Mouse (Mus musculus) testis, postnatal 10 days (tissue): ENCODE data around the gene Myh3.

ENCODE experiments used
- DNase-seq: peaks from one replicate; pipeline ENCODE4 v3.0.0; 2021; ENCODE audit warnings: low spot score

Myh3 gene

DNA sequence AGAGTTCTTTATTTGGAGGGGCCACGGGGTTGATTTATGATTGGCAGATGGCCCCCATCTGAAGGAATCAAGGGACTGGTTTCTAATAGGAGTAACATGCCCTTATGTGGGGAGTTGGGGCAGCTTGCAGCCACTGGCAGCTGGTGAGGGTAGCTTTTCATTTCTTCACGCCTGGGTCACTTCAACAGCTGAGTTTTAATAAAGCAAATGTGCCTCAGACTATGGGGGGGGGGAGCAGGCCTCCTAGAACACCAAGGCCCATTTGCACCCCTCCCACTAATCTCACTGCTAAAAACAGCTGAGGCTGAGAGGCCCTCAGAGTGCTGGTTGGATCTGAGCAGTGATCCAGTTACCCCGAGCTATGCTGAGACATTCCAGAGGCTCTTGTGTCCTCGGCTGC is 27.6 kb downstream of the Myh3 start:
- DNase-seq: no peak

DNA sequence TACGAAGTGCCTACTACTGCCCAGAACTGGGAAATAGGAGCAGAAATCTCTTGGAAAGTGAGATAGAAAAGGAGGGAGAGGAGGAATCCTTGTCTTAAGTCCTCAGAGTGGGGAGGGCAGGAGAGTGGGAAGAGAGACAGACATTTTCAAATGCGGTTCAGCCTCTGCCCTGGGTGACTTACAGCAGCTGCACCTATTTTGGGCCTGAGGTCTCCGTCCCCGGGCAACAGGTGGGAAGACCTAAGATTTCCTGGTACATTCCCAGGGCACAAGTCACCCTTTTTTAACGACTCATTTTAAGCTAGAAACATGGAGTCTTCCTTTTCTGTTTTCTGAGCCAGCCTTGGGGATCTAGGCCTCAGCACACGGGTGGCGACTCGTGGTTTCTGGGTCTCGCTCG is 28.9 kb downstream of the Myh3 start:
- no peak for DNase-seq

DNA sequence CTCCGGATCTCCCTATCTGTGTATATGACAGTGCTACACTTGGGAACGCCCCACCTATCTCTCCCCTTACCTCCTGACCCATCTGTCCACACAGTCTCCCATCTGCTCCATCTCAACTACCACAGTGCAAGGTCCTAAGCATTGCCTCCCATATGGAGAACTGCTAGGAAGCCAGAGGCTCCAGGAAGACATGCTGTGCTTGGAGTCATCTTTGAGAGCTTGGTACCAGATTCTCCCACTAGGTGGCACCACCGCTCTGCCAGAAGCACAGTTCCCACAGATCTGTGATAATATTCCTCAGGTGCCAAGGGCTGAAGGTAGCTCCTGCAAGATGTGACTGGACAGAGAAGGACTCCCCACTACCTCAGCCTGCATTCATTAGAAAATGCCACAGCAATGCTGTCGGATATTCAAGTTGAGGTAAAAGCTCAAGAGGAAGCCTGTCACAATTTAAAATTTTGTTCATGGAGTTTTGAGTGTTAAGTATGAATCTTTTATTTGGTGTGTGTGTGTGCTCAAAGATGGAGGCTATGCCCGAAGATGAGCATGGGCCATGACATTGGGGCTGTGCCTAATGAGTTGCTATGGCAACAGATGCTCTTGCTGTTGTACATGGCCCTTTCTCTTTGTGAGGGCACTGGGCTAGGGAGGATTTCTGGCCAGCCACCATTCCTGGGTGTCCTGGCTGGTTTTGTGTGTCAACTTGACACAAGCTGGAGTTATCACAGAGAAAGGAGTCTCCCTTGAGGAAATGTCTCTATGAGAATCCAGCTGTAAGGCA is 32.3 kb downstream of the Myh3 start:
- DNase-seq: peak; percentile 85

DNA sequence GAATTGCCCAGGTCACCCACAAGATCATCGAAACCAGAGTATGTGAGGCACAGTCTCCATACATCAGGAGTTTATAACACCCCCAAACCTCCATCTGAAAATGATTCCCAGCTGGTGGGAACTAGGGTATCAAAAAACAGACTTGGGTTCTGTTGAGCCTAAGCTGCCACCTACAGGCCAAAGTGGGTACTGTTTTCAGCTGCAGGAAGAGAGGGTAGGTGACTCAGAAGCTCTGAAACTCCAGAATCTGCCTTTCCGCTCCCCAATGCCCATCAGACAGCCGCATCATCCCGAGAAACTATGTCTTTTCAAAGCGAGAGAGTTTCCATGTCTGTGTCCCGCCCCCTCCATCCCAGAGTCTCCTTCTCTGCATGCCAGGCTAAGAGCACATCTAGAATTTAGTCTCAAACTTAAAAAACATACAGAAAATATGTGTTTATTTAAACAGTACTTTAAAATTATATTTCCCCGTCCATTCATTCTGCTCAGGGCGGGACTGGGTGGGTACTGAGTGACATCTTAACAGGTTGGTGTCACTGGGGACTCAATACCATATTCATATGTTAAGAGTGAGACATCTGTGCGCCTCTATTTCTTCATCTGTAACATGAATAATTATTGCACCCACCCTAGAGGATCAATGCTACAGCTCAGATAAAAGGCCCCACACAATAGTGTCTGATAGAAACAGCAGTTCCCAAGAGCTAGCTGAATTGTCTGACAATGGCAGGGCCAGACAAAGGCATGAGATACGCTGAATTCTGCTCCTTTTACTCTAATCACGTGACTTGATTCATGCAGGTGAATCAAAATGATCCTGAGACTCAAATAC is 34.1 kb downstream of the Myh3 start:
- DNase-seq: peak; percentile 87

DNA sequence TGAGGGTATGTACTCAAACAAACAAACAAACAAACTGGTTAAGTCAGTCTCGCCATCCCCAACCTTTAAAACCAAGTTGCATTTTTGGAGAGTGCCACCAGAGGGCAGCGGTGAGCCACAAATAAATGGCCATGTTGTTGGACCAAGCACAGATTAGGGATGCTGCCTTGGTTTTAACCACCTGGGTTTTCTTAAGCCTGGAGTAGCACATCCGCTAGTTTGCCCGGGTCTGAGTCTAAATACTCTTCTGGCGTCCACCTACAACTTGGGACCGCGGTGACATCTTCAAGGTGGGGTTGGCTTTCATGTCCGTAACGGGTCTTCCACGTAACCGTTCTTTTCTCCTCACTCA is 34.7 kb downstream of the Myh3 start:
- DNase-seq: peak; percentile 88

DNA sequence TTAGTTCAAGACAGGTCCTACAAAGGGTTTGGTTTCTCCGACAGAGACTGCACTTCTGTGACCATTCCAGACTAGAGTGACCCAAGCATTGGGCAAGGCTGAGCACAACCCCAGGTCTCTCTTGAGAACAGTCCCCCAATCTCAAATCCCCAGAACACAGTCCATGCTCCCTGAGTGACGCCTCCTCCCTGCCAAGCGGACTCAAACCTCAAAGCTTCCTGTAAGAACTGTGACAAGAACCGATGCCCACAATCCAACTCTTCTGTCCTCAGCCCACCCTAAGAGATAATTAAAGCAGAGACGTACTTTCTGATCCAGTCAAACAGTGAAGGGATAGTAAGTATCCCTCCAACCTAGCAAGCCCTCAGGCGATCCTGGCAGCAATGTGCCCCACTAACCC is 35.3 kb downstream of the Myh3 start:
- no peak for DNase-seq

DNA sequence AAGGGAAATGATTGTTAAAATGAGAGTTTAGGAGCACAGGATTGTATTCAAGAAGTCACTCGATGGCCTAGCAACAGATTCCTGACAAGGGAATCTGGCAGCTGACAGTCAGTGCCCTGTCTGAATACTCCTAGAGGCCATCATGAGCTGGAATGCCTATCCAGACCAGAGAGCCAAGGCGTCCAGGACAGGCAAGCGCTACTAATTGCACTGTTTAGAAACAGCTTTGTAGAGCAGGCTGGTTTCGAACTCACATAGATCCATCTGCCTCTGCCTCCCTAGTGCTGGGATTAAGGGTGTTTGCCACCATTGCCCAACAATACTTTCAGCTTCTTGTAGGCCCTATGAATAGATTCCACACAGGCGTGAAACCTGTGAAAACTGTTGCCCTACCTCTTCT is 36.2 kb downstream of the Myh3 start:
- DNase-seq: no peak

DNA sequence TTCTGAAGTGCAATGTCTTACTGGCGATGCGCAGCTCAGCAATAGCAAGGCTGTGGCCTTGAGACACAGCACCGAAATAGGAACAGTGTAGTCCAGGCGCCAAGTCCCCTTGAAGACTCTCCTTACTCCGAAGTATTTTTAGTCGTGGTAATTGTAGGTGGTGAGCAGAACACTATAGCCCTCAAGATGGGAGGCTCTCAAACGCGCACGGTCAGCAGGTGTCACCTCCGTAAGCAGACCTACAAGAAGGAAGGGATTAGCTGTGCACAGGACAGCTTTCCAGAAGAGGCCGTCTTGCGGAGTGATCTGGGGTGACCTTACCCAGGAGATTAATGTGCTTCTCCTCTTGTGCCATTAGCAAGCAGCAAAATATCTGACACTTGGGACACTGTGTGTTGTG is 36.8 kb downstream of the Myh3 start:
- DNase-seq: no peak

DNA sequence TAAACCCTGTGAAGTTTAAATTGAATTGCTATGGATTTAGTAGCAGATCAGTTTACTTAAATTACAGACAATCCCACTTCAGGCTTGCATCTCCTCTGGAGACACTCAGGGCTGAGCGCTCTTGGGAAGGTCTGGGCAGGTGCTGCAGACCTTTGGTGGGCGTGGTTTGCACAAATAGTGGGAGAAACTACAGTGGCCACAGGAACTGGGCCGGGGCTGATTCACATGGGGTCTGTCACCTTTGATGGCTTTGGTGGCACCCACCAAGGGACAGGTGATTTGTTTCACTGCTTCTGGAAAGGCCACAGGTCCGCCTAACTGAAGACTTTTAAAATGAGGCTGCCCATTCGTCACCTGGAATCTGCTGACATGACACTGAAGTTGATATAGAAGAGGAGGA is 38.6 kb downstream of the Myh3 start:
- no peak for DNase-seq

DNA sequence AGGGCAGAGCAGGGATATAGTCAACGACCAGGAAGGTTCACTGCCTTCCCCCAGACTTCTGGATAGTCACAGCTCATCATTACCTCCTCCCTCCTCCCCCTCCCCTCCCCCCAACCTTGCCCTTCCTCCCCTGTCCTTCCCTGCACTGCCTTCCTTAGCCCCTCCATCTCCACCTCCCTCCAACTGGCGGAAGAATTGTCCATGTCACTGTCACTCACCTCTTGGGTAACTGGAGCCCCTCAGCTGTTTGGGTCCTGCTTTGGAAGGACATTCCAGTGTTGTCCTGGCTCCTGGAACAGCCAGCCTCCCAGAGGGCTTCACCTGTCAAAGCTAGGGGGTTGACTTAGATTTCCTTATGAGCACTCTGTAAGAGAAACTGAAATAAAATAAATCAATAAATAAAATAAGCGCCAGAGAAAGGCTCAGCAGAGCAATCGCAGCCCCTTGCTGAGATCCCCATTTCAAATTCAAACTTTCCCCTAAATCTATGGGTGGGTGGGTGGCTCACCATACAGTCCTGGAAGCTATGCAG is 41.5 kb downstream of the Myh3 start:
- no peak for DNase-seq

DNA sequence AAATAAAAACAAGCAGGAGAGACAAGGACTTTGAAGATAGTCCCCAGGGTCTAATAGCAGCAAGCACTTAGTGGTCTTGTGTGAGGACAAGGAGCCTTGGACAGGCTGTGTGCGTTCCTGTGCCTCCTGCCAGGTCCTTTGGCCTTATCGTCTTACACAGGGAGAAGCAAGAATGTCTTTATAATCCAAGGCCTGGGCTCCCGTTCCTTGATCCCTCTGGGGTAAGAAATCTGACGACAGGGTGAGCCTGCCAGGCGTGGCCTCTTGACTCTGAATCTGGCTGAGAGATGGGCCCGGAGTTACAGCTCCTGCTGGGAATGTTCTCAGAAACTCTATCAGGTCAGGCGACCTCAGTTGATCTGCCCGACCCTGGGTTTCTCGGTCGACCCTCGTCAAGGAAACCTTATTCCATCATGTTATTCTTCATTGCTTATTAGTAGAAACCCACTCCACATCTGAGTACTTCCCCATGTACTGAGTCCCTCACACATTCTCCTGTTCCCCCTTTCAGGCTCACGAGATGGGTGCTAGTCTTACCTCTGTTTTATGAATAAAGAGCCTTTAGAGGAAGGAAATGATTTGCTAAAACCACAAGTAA is 42.7 kb downstream of the Myh3 start:
- DNase-seq: no peak

DNA sequence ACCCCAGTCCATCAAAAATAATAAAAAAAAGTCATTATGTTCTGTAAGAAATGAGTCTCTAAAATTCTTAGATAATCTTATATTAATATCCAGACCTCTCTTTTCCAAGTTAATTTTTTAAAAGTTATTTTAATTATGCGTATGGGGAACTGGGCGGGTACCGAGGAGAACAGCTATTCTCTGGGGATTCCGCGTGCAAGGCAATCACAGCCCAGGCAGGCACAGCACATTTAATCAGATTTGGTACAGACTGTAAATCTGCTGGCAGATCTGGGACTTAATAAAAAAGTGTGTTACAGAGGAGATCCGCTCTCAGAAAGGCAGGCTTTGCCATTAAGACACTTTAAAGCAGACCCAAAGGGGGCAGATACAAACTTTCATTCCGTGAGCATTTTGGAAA is 46.8 kb downstream of the Myh3 start:
- DNase-seq: no peak

DNA sequence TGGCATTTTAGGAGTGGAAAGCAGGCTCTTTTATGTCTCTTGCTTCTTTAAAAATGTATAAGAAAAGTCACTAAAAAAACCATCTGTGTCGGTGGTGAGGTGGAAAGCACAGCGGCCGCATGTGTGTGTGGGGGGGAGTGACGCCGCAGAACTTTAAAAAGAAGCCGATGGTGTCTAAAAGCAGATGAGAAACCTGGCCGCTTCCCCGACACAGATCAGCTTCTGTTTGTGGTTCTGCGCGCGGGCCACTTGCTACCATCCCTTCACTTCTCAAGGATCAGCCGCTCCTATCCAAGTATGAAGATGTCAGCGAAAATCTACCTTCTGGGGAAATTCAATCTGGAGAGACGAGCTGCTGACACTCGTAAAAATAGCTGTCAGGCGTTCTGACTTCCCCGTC is 47.3 kb downstream of the Myh3 start:
- DNase-seq: no peak

DNA sequence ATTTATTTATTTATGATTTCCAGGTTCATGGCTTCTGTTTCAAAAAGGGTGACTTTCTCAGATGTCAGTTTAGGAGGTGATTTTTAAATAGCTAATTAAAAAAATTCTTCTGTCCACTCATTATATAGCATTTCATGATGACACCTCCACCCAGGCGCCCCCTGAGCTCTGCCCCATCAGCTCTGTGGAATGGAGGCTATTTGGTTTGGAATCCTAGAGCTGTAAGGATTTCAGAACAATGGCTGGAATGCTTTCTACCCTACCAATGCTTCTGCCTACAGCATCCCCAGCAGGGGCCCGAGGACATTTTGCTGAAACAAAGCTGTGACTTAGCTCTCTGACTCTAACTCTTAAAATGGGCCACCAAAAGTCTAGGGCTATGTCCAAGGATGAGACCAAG is 55.4 kb downstream of the Myh3 start:
- DNase-seq: no peak

DNA sequence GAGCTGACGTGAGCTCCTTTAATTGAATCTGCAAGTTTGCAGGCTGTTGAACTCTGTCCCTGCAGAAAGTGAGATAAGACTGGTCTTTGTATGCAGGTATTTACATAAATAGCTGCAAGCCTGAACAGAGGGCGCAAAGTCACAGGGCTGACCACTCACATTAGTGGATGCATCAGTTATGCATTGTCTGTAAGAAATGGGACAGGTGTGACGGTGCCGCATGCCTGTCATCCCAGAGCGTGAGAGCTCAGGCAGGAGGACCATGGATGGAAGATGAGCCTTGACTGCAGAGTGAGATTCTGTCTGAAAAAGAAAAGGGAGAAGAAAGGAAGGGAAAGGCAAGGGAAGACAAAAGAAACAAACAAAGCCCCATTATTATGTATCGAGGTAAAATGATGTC is 56.6 kb downstream of the Myh3 start:
- DNase-seq: no peak

DNA sequence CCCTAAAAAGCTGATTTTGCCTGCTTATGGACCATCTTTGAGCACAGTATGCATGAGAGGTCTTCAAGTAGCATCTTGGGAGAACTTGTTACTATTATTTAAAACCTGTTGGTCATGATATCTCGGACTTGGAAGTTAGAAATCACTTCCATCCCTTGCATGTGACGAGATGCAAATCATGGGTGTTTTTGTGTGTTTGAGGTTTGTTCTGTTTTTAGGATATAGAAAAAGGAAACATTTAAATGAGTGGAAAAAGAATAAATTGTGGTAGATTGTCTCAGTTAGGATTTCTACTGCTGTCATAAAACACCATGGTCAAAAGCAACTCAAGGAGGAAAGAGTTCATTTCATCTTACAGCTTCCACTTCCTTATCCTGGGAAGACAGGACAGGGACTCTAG is 57.4 kb downstream of the Myh3 start:
- no peak for DNase-seq

DNA sequence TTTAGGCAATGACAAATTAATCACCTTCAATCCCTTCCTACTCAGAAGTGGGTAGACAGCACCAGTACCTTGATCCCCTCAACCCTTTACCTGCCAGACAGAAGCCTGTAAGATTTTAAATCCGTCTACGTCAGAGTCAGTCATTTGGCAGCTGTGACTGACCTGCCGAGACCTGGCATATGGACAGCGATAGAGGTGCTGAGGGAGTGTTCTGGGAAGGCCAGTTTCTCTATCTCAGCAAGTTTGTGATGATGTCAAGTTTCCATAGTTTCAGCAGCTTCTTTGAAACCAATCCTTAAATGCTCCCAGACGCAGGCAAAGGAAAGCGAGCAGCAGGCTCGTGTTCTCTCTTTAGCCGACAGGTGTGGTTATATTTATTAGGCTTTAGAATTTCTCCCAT is 61.5 kb downstream of the Myh3 start:
- DNase-seq: no peak

DNA sequence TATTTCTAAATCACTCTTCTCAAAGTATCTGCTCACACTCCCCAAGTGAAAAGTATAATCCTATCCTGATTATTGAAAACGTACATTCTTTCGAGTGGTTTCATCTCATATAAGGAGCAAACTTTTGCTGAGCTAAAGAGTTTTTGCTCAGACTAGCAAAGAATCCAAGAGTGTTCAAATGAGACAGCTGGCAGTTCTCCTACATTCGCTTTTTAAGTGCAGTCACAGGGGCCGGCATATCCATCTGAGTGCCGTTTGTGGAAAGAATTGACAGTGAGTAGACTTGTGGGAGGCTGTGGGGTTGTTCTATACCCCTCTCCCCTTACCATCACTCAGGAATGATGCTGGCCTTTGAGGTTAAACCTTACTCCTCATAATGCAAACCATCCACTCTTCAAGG is 62.1 kb downstream of the Myh3 start:
- DNase-seq: no peak

DNA sequence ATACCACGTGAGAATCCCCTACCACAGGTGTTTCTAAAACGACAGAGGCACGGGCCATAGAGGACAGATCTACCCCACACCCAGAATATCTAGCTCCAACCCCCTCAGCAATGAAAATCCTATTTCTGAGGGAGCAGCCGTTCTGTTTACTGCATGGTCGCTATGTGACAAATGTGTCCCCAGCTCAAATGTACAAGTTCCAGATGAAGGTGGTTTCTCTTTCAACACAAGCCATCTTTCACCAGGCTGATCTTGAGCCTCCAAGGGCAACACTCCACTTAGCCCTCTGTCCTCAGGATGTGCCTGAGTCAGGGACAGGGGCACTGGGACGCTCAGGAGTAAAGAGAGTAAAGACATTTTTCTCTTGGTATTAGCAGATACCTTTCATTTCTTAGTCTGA is 62.9 kb downstream of the Myh3 start:
- no peak for DNase-seq

DNA sequence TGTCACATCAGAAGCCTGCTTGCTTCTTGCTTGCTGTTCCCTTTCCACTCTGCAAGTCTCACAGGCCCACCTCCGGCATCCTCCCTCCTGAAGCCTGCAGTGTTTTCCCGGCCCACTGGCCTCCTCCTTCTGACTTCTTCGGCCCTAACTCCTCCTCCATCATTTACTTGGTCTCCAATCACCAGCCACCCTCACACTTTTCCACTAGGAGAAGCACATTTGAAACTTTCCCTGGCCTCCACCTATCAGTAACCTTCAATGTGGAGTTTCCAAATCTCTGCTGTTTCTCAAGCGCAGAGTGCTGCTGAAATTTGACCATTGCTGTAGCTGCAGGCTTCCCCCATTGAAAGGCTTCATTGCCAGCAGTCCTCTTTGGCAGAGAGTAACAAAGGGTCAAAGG is 63.9 kb downstream of the Myh3 start:
- DNase-seq: no peak

DNA sequence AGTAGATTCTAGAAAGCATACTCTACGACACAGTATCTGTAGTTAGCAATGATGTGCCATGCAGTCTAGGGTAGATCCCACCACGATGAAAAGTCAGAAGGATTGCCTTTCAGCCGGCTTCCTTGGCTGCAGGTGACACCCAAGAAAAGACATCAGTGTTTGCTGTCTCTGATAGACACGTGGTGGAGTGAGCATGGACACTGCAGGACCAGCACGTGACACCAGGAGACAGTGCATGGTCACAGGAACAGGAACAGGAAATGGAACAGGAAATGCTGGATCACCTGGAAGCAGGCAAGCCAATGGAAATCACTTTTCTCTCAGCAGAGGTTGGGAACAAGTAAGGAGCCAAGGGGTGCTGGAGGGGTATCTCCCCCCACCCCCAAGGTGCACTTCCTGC is 65.0 kb downstream of the Myh3 start:
- no peak for DNase-seq

DNA sequence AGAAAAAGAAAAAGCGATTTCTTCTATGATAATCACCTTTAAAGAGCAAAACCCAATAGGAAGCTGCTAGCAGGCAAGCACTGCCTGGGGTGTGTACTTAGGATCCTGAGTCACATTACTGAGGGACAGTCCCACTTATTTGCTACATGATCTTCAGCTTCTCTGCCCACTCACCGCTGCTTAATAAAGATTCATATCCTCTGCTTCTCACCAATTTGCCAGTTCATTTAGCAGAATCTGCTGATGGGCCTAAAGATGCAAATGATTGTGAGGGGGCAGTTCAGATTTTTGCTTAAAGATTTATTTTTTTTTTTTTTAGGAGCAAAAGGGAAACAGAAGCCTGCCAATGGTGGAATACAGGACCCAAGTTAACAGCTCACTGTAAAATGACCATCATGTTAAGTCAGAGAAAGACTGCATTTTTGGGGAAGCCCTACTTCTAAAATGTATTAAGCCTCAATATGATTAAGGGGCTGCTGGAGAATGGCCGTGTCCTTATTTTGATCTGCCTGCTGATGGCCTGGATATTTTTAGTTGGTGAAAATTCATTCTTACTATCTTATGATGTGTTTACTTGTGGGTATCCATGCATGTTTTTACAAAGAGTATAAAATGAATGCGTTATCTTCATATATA is 65.9 kb downstream of the Myh3 start:
- DNase-seq: no peak
